Mouse (Mus musculus) heart, adult 8-10 months (tissue): Measurements from ENCODE around the gene Cmtm3. TPM values are rescaled to one million over a fixed set of nuclear protein-coding genes. Genes with fewer than 3 reads are reported as not detected.
"Not testable (repeated sequence)": the region's sequence is repeated elsewhere in the genome, so short reads cannot be mapped to it uniquely, and the experiment has no call there.

Source experiments
- DNase-seq: peaks from one replicate; pipeline ENCODE4 v3.0.0; 2022; ENCODE audit warnings: low spot score
- total RNA-seq, 4 experiments: library from RNA; stranded (reverse); gene quantifications; 2 replicates each; pipeline ENCODE4 v1.2.4; 2022

The Cmtm3 gene
- 10 to 100 TPM; 10.1 to 18.8 (median 14.9) TPM for total RNA-seq

DNA sequence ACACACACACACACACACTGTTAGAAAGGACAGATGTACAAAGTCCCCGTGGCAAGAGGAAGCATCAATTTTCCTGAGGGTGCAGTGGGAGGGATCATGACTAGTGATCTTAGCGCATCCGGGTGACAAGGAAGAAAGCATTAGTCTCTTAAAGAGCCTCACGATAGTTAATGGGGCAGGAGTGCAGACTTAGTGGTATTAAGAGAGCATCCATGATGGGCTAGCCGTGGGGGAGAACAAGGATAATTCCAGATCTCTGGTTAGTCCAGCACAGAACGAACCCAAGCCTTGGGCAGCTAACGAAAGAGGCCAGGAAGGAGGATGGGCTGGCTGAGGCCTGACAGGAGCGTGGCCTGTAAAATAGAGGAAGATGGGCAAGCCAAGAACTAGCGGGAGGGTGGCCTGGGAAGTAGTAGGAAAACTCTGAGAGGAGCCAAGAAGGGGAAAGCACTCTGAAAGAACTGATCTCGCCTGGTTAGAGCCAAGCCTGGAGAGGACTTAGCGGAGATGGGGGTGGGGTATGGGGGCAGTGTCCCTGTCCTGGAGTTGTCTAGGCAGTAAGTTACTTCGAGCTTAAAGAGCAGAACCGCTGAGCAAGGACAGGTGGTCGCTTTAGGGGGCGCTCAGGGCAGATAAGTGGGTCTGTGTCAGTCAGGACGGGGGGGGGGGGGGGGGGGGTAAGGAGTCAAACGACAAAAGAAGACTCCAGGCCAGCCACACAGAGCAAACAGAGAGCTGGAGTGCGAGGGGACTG lies at the start of gene Cmtm3:
Gene Cmtm3, plus strand, starts transcription at position 182 of the 754 bp plus-strand sequence.
- peak; percentile 38 for DNase-seq

DNA sequence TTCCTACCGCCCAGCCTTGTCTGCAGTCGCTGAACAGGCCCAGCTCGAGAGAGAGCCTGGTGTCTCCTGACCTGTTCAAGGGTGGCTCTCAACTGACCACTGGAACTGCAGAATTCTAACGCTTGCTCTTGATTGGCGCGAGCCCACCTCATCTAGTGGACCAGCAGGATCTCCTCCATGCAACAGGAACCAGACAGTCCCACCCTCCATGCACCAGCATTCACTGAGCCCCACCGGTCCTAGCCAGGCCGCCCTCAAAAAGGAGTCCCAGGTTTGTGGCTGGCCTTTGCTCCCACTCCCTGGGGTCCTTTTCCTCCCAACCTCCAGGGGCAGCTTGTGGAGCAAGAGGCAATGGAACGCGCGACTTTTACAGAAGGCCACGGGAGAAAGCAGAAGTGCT lies 46.1 kb upstream of the Cmtm3 start, which contains the start of gene Cmtm2a:
Gene Cmtm2a, minus strand, starts transcription at position 101 of the 400 bp plus-strand sequence.
- DNase-seq = not testable (repeated sequence)

DNA sequence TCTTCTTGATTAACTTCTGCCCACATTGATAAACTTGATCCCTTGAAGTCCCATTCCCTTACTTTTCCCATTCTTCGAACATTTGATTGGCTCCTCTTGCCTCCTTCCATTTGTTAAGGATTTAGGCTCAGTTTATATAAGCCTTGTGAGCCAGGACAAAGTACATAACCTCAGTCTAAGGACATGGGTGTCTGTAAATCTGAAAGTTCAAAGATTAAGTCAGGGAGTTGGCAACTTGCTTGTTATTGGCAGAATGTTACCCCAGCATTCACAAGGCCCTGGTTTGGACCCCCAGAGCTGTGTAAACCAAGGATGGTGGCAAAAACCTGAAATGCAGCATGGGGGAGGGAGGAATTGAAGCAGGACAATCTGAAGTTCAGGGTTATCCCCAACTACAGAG lies 44.8 kb upstream of the Cmtm3 start:
- no peak for DNase-seq

DNA sequence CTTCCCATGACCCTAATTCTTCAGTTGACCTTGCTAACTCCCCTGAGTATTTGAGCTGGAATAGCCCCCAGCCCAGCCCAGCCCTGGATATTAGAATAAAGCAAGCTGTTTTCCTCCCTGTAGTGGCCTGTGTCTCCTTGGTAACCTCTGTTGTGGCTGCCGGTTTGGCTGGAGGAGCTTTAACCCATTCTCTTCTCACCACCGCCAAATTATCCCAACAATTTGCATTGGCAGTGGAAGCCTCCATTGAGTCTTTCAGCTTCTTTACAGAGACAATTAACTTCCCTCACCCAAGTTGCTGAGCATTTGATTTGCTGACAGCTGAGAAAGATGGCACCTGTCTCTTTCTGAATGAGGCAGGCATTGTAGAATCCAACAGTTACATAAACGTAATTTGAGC lies 37.6 kb upstream of the Cmtm3 start:
- DNase-seq = not testable (repeated sequence)

DNA sequence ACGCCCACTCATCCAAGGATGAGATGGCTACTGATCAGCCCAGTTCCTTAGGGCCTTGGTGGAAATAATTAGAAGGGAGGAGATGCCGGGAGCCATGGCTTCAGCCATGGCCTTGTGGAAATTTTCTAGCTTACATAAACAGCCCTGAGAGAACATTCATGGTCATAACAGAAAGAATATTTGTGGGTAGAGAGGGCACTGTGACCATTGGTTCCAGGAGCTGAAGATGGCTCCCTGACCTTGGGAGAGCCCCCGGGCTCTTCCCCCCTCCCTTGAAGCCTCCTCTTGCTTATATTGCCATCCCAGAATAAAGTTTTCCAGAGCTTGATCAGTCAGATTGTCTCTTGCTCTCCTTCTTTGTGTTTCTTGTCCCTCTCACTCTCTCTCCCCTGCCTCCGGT lies 36.7 kb upstream of the Cmtm3 start:
- DNase-seq = not testable (repeated sequence)

DNA sequence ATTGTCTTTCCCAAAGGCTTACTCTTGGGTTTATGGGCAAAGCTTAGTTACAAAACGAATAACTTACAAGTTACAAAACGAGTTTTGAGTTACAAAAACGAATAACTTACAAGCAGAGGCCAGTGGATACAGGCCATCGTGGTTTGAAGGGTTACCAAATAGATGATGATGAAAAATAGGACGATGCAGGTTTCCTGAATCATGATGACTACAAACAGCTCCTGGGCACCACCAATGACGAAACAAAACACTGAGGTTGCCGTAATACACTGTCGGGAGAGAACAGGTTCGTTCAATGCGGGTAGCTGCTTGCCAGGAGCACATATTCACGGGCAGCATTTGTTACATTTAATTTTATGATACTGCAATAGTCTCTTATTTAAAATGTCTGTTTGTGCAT lies 34.2 kb upstream of the Cmtm3 start:
- no peak for DNase-seq

DNA sequence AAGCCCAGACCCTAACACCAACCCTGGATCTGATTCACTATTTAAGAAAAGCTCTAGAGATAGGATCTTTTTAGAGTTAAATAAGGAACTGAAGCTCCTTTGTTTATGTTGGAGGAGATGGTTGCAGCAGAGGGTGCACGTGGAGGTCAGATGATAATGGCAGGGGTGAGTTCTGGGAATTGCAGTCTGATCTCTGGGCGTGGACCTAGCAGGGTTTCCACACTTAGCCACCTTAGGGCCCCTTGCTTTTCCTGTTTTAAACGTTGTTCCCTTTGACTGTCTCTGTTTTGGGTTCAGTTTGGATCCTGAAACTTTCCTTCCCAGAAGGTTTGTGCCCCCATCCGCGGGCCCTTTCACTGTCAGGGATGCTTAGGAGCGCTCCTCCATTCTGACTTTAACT lies 30.9 kb upstream of the Cmtm3 start:
- not testable (repeated sequence) for DNase-seq

DNA sequence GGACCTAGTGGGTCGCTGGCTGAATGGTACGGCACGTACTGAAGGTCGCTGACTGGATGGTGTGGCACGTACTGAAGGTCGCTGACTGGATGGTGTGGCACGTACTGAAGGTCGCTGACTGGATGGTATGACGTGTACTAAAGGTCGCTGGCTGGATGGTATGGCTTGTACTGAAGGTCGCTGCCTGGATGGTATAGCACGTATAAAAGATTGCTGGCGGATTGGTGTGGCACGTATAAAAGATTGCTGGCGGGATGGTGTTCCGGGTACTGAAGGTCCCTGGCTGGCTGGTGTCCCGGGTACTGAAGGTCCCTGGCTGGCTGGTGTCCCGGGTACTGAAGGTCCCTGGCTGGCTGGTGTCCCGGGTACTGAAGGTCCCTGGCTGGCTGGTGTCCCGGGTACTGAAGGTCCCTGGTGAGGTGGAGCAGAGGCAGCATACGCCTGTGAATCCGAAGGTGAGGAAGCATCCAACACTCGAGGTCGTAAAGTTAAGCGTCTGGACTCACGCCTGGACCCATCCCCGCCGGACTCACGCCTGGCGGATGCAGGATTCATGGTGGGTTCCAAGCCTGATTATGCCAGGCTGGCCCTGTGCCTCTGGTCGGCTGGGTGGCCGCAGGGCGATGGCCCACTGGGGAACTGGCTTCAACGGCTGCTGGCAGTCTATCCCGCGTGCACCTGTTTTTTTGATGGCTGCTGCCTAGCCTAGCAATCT lies 29.6 kb upstream of the Cmtm3 start, which contains the start of the genes Gm45711 and Cmtm1:
Gene Gm45711, minus strand, starts transcription at position 641 of the 715 bp plus-strand sequence.
Gene Cmtm1, minus strand, starts transcription at position 705 of the 715 bp plus-strand sequence.
- peak; percentile 24 for DNase-seq

DNA sequence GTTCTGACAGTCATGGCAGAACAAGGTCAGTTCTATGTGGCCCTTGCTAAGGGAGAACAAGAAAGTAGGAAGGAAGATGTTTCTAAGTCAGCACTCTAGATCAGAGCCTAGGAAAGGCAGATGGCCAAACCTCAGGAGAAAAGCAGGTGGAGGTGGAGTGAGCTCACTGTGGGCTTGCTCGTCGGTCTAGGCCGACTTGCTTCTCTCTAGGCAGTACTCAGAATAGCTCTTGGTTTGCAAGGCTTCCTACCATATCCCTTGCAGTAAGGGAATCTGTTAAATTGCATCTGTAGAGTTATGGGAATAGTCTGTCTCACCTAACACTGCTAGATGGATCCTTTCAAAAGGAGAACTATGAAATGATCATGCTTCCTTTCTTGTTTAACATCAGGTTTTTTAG lies 27.2 kb upstream of the Cmtm3 start:
- DNase-seq = not testable (repeated sequence)

DNA sequence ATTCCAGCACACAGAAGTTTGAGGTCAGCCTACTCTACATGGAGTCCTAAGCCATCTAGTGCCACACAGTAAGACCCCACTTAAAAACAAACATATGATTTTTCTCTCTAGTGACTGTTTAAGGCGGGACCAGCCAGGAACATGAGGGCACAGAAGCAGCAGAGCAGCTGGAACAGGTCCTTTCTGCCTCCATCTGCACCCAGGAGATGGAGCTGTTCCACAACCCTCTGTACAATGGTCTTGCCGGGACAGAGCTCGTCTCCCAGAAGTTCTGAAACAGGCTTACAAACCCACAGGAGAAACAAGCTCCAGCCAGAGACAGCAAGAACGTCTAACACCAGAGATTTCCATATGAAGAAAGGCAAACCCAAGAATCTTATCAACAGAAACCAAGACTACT lies 25.9 kb upstream of the Cmtm3 start:
- DNase-seq = no peak

DNA sequence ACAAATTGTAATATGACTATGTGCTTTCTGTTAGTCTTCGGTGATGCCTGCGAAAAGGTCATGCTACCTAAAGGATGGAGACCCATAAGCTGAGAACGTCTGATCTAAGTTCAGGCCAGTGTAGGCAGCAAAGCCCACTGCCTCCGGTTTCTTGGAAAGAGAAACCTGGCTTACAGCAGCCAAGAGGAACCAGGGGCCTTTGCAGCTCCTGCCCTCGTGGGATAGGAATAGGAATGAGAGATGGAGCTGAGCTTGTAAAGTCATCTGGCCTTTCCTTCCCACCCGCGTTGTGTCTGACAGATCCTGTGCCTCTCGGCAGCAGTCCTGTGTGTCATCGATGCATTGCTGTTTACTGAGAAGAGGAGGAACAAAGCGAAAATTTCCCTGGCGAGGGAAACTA lies 17.9 kb upstream of the Cmtm3 start, which contains the start of gene Gm11020:
Gene Gm11020, plus strand, starts transcription at position 301 of the 400 bp plus-strand sequence.
- not testable (repeated sequence) for DNase-seq

DNA sequence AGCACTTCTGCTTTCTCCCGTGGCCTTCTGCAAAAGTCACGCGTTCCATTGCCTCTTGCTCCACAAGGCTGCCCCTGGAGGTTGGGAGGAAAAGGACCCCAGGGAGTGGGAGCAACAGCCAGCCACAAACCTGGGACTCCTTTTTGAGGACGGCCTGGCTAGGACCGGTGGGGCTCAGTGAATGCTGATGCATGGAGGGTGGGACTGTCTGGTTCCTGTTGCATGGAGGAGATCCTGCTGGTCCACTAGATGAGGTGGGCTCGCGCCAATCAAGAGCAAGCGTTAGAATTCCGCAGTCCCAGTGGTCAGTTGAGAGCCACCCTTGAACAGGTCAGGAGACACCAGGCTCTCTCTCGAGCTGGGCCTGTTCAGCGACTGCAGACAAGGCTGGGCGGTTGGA lies 17.3 kb upstream of the Cmtm3 start, which contains the start of gene Cmtm2b:
Gene Cmtm2b, plus strand, starts transcription at position 301 of the 400 bp plus-strand sequence.
- DNase-seq = not testable (repeated sequence)

DNA sequence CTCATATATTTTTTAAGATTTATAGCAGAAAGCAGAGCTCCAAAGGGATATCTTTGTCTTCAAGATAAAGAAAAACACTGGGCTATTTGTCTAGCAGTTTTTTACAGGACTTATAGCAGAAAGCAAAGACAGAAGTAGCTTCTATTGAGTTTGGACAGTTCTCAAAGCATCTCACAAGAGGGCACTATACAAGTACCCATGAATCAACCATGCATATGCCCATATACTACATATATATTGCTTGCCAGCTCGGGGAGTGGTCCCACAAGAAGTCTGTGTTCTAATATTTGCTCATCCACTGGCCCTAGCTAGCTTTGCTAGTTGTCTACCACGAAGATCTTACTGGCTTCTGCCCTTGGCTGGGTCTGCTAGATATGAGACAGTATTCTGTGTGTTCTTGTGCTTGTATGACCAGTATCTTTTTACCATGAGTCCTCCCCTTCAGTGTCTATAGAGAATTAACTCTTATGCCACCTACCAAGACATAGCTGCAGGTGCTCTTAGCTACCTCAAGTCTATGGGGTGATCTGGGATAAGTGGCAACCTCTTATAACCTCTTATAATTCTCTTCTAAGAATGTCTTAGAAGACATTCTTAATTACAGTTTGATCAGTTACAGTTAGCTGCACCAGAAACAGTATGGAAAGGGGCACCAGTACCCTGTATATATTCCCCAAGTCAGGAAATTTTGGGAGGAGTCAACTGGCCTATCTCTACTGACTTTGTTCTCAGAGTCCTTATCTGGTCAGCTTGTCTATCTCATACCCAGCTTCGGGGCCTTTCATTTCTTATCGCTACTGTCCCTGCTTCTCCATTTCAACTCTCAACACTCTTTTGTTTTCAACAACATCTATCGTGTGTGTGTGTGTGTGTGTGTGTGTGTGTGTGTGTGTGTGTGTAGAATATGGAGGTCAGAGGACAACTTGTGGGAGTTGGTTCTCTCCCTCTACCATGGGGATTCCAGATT lies 6.3 kb upstream of the Cmtm3 start:
- DNase-seq = no peak

DNA sequence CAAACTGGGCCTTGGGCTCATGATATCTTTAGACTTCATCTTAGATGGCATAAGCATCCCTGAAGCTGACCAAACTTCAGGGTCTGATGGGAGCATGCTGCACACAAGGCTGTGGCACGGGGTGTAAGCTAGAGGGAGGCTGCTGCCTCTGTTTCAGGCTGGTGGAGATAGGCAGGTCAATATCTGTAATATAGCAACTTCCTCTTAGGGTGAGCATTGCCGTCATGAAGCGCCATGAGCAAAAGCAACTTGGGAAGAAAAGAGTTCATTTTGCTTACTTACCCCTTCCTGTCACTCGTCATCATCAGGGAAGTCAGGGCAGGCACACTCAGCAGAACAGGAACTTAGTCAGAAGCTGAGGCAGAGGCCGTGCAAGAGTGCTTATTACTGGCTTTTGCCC lies 5.4 kb upstream of the Cmtm3 start:
- DNase-seq = no peak

DNA sequence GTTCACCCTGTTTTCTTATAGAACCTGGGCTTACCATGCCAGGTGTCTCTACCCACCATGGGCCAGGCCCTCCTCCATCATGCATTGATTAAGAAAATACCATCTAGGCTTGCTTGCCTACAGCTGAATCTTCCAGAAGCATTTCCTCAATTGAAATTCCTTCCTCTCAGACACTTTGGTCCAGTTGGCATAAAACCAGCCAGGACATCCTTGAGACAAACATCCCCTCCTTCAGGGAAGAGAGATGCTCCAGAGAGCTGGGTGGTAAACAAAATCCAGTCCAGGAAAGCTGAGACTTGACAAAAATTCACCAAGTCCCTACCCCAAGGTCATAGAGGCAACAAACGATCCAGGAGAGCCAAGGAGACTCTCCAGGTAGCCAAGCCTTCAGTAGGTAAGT lies 5.0 kb upstream of the Cmtm3 start:
- DNase-seq = peak; percentile 24

DNA sequence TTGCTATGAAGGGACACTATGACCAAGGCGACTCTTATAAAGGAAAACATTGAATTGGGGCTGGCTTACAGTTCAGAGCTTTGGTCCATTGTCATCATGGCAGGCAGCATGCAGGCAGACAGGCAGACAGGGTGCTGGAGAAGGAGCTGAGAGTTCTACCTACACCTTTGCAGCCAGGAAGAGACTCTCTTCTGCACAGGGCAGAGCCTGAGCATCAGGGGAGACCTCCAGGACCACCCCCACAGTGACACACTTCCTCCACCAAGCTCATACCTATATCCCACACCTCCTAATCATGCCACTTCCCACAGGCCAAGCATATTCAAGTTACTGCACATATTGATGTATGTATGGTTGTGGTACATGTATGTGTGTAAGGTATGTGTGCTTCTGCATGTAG lies 2.4 kb upstream of the Cmtm3 start:
- no peak for DNase-seq

DNA sequence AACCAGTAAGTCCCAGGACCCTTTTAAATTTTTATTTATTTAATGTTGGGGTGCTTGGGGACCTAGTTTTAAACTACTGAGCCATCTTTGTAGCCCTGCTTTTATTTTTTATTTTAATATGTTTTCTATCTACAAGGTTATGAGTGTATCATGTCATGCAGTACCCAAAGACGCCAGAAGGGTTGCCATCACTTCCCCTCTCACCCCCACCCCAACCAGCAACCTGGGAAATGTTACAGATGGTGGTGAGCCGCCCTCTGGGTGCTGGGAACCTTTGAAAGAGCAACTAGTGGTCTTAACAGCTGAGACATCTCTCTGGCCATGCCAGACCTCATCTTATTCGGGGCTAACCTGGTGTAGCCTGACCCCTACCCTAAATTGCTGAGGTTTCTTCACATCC lies 1.3 kb upstream of the Cmtm3 start:
- no peak for DNase-seq

DNA sequence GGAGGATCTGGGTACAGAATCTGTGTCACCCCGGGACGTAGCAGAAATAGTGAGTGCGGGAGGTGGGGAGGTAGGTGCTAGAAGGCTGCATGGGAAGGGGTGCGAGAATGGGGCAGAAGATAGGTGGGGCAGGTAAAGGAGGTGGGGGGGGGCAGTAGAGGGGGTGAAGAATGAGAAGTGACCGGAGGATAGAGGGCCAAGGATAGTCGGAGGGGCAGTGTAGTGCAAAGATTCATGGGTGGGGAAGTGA lies 698 bp downstream of the Cmtm3 start:
- no peak for DNase-seq

DNA sequence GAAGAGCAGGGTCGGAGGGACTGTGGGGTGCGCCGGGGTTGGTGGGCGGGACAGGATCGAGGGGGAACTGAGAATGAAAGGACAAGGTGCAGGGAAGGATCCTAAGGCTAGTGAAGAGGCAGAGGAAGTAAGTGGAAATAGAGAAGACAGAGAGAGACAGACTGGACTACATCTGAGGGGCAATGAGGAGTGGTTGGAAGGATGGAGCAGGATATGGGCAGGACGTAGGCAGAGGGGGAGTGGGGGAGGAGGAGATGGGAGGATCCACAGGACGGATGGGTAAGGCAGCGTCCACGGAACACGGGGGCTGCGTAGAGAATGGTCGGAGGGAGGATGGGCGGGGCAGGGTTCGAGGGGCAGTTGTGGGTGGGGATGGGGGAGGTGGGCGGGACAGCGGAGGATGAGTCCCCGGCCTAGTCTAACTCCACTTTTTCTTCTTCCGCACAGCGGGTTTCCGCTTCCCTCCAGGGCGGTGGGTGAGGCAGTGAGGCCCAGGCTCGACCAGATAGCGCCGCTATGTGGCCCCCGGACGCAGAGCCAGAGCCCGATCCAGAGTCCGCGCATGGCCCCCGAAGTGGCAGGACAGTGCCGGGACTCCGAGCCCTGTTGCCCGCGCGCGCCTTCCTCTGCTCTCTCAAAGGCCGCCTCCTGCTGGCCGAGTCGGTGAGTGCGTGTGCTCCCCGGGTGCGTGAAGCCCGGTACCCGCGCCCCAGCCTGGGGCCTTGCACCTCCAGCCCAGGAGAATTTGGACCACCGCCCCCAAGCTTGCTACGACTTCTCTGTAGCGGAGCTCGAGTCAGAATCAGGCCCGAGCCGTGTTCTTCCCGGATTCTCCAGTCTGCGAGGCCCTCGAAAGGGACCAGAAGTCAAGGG lies 1.3 kb downstream of the Cmtm3 start:
- peak; percentile 84 for DNase-seq

DNA sequence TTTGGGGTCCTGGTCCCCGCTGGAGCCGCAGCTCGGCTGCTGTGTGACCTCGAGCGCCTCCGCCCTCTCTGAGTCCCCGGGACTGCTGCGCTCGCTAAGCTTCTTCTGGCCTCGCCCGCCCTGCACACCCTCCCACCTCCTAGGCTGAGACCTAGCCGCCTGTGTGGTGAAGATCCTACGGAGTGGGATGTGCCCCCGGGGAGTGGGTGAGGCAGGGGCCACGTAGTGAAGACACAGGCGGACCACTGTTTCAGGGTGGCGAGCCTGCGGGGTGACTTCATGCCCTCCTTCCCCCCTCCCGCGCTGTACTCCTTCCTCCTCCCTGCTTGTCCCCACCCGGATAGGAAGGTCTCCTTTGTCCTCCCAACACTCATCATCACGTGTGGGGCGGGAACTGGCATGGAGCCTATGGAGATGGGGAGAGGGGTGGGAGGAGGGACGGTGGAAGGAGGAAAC lies 1.9 kb downstream of the Cmtm3 start:
- DNase-seq = peak; percentile 74

DNA sequence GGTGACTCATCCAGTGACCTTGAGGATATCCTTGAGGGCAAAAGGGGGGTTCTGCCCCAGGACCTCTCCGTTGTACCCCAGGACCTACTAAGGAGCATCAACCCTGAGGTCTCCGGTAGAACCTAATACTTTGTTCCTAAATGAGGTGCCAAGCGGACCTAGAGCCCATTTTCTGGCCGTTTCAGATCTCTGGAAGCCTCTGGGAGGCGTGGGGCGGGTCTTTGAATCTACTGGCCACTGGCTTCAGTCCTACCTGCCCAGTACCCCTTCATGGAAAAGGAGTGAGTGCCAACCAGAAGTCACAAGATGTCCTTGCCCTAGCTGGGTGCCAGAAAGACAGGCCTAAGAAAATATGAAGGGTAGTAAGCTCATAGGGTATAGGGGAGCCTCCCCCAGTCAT lies 2.5 kb downstream of the Cmtm3 start:
- DNase-seq = no peak
